Mouse (Mus musculus): ENCODE data around the gene Iqgap2. TPM values are rescaled to one million over a fixed set of nuclear protein-coding genes. Genes with fewer than 3 reads are reported as not detected.

Iqgap2 gene
- polyA plus RNA-seq, 1 experiment, result 12.5 TPM

DNA sequence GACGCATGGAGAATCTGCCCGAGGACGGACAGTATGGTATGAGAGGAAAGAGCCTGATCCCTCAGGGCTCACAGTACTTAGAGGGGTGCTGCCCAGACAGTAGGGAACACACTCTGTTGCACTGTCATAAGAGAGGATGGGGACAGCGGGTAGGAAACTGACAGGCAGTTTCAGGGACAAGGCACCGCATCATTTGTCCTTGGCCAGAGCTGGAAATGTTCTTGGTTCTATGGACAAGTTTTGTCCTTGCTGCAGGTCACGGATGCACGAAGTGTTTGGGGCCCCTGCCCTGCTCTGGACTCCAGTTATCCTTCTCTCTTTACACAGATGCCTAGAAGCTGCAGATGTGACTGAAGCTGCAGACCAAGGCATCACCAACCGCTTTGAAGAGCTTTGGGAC lies 284.7 kb downstream of the Iqgap2 start:
- TF ChIP-seq POLR2A (IDR thresholded peaks at IDR 0.05; ENCODE audit: low read depth, low read length) (no peak), CTCF (conservative IDR thresholded peaks at IDR 0.05; ENCODE audit: insufficient read depth, insufficient read length, low read depth, low read length) (no peak)
- Histone ChIP-seq H3K4me3 (ENCODE audit: insufficient read depth, low read depth, low read length) (no peak overlapping the region), H3K27me3 (replicated peaks; ENCODE audit: control insufficient read depth, insufficient read depth, low read length) (no peaks in the 10 kb centered on the region), H3K4me1 (ENCODE audit: control insufficient read depth, insufficient read depth, low read length) (no peaks in the 10 kb centered on the region), H3K27ac (ENCODE audit: insufficient read depth, low read depth, low read length) (no peak overlapping the region), H3K36me3 (ENCODE audit: control insufficient read depth, insufficient read depth, low read length) (no peaks in the 10 kb centered on the region)
- no peak for DNase-seq
- 93% methylated on average over 8 of the region's 8 CpGs for WGBS

DNA sequence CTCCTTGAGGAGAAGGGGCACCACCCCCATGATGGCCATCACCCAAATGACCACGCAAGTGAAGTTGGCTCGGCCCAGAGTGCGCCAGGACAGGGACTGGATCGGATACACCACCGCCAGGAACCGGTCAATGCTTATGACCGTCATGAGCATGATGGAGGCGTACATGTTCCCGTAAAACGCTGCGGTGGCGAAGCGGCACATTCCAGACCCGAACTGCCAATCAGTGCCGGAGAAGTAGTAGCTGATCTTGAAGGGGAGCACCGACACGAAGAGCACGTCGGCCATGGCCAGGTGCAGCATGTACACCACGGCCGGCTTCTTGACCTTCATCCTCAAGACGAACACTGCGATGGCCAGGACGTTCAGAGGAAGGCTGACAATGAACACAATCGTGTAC lies 287.4 kb downstream of the Iqgap2 start:
- no peaks in the 10 kb centered on the region for H3K27me3 ChIP-seq (replicated peaks; ENCODE audit: control insufficient read depth, insufficient read depth, low read length)
- H3K27ac ChIP-seq (ENCODE audit: insufficient read depth, low read depth, low read length), result no peak overlapping the region
- H3K4me1 ChIP-seq (ENCODE audit: control insufficient read depth, insufficient read depth, low read length), result no peaks in the 10 kb centered on the region
- DNase-seq, result no peak
- TF ChIP-seq CTCF (conservative IDR thresholded peaks at IDR 0.05; ENCODE audit: insufficient read depth, insufficient read length, low read depth, low read length) (no peak), POLR2A (IDR thresholded peaks at IDR 0.05; ENCODE audit: low read depth, low read length) (no peak)
- no peak overlapping the region for H3K4me3 ChIP-seq (ENCODE audit: insufficient read depth, low read depth, low read length)
- whole genome bisulfite sequencing, result 96% methylated on average over 25 of the region's 25 CpGs
- H3K36me3 ChIP-seq (ENCODE audit: control insufficient read depth, insufficient read depth, low read length), result no peaks in the 10 kb centered on the region

DNA sequence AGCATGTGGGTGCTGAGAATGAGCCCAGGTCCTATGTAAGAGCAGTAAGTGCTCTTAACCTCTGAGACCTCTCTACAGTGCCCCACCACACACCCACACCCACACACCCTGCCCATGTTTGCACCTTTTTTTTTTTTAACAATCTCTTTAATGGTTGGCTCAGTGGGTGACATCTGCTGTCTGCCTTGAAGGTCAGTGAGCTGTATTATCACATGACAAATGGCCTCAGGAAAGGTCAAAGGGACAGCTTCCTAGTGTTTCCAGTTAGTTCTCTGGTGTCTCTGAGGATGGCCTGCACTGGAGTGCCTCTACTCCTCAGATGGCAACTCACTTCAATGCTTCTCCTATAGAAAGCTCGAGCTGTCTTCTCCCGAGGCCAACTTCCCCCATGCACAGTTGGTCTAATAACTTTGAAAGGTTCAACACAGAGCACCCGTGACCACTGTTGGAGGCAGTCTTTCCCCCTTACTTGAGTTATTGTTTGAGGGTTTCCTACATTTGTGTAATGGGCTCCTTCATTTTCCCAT lies 291.8 kb downstream of the Iqgap2 start:
- no peaks in the 10 kb centered on the region for H3K27me3 ChIP-seq (replicated peaks; ENCODE audit: control insufficient read depth, insufficient read depth, low read length)
- TF ChIP-seq CTCF (conservative IDR thresholded peaks at IDR 0.05; ENCODE audit: insufficient read depth, insufficient read length, low read depth, low read length), result no peak
- no peak for TF ChIP-seq POLR2A (IDR thresholded peaks at IDR 0.05; ENCODE audit: low read depth, low read length)
- DNase-seq, result no peak
- 64% methylated on average over 3 of the region's 3 CpGs for WGBS
- no peak overlapping the region for H3K27ac ChIP-seq (ENCODE audit: insufficient read depth, low read depth, low read length)
- H3K36me3 ChIP-seq (ENCODE audit: control insufficient read depth, insufficient read depth, low read length), result no peaks in the 10 kb centered on the region
- H3K4me3 ChIP-seq (ENCODE audit: insufficient read depth, low read depth, low read length), result no peak overlapping the region
- H3K4me1 ChIP-seq (ENCODE audit: control insufficient read depth, insufficient read depth, low read length), result no peaks in the 10 kb centered on the region

DNA sequence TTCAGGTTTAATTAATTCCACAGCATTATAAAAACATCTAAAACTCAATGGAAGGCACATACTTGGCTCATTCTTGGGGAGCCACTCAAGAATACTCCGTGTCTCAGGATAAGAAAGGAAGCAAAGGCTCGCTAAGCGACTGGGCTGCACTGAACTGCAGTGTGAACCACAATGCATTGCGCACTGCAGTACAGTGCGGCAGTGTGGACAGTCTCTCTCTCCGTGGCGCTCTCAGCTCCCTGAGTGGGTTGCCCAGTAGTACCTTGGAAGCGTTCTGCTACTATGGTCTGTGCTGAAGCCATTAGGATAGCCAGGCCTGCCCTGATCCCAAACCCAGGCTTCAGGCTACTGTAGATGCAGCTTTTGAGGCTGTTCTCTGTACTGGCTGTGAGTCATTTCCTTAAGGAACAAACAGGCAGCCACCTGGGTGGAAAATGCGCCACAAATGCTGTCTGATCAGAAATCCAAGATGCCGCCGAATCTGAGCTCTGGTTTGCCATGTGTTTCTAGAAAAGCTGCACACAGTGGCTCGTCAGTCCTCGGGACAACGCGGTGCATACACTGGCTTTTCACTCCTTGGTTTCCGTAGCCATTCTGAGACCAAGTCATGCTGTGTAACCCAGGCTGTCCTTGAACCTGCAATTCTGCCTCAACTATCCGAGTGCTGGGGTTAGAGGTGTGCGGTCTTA lies 293.3 kb downstream of the Iqgap2 start:
- Histone ChIP-seq H3K4me3 (ENCODE audit: insufficient read depth, low read depth, low read length) (no peak overlapping the region), H3K27ac (ENCODE audit: insufficient read depth, low read depth, low read length) (no peak overlapping the region), H3K4me1 (ENCODE audit: control insufficient read depth, insufficient read depth, low read length) (no peaks in the 10 kb centered on the region), H3K27me3 (replicated peaks; ENCODE audit: control insufficient read depth, insufficient read depth, low read length) (no peaks in the 10 kb centered on the region), H3K36me3 (ENCODE audit: control insufficient read depth, insufficient read depth, low read length) (no peaks in the 10 kb centered on the region)
- WGBS, result 86% methylated on average over 18 of the region's 18 CpGs
- TF ChIP-seq POLR2A (IDR thresholded peaks at IDR 0.05; ENCODE audit: low read depth, low read length) (no peak), CTCF (conservative IDR thresholded peaks at IDR 0.05; ENCODE audit: insufficient read depth, insufficient read length, low read depth, low read length) (no peak)
- no peak for DNase-seq

DNA sequence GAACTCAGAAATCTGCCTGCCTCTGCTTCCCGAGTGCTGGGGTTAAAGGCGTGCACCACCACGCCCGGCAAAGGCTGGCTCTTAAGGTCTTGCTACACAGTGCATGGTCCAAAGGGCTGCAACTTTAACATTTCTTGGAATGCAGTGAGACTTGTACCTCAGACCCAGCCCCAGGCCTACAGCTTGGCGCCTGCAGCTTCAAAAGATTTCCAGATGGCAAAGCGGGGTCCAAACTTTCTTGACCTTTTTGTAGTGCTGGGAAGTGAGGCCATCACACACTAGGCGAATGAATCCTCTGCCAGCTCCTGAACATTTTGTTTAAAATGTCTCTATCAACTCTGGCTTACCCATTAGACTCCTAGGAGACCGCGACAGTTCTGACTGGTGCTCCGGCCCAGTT lies 294.1 kb downstream of the Iqgap2 start:
- Histone ChIP-seq H3K4me3 (ENCODE audit: insufficient read depth, low read depth, low read length) (no peak overlapping the region), H3K4me1 (ENCODE audit: control insufficient read depth, insufficient read depth, low read length) (no peaks in the 10 kb centered on the region), H3K36me3 (ENCODE audit: control insufficient read depth, insufficient read depth, low read length) (no peaks in the 10 kb centered on the region), H3K27me3 (replicated peaks; ENCODE audit: control insufficient read depth, insufficient read depth, low read length) (no peaks in the 10 kb centered on the region), H3K27ac (ENCODE audit: insufficient read depth, low read depth, low read length) (no peak overlapping the region)
- DNase-seq, result no peak
- no peak for TF ChIP-seq POLR2A (IDR thresholded peaks at IDR 0.05; ENCODE audit: low read depth, low read length)
- no peak for TF ChIP-seq CTCF (conservative IDR thresholded peaks at IDR 0.05; ENCODE audit: insufficient read depth, insufficient read length, low read depth, low read length)
- 90% methylated on average over 10 of the region's 10 CpGs for WGBS

DNA sequence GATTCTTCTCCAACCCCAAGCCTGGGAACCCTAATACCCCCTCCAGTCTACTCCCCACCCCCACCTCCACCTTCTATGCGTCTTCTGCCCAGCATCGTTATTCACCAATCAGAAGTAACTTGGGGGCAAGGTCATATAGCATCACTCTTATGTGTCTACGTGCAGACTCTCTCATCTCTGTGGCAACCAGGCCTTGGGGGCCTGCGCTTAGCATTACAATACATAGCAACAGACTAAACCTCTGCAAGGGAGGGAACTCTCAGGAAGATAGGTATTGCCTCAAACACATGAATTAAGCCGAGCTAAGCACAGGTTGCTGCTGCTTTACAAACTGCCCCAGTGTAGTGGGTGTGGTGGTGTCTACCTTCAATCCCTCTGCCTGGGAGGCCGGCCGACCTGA lies 295.0 kb downstream of the Iqgap2 start:
- no peak for DNase-seq
- H3K36me3 ChIP-seq (ENCODE audit: control insufficient read depth, insufficient read depth, low read length), result no peaks in the 10 kb centered on the region
- WGBS, result 92% methylated on average over 7 of the region's 7 CpGs
- no peaks in the 10 kb centered on the region for H3K4me1 ChIP-seq (ENCODE audit: control insufficient read depth, insufficient read depth, low read length)
- no peaks in the 10 kb centered on the region for H3K27me3 ChIP-seq (replicated peaks; ENCODE audit: control insufficient read depth, insufficient read depth, low read length)
- H3K4me3 ChIP-seq (ENCODE audit: insufficient read depth, low read depth, low read length), result no peak overlapping the region
- no peak overlapping the region for H3K27ac ChIP-seq (ENCODE audit: insufficient read depth, low read depth, low read length)
- TF ChIP-seq CTCF (conservative IDR thresholded peaks at IDR 0.05; ENCODE audit: insufficient read depth, insufficient read length, low read depth, low read length) (no peak), POLR2A (IDR thresholded peaks at IDR 0.05; ENCODE audit: low read depth, low read length) (no peak)

DNA sequence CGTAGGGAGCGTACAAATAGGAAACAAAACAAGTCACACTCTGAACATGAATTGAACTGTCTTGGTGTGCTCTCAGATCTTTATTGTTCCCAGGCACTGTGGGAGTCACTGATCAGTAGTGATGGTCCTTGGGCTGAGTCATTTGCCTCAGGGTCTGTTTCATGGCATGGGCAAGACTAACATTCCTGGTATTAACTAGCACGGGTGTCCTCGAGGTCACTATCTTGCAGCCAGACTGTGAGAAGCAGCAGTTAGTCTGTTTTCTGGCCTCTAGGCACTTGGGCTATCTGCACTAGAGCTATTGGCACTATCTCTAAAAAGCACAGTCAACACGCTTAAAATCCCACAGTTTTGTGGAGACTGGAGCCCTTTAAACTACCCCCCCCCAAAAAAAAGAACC lies 295.8 kb downstream of the Iqgap2 start:
- no peak overlapping the region for H3K27ac ChIP-seq (ENCODE audit: insufficient read depth, low read depth, low read length)
- DNase-seq, result no peak
- WGBS, result 67% methylated on average over 5 of the region's 5 CpGs
- no peaks in the 10 kb centered on the region for H3K4me1 ChIP-seq (ENCODE audit: control insufficient read depth, insufficient read depth, low read length)
- no peak for TF ChIP-seq CTCF (conservative IDR thresholded peaks at IDR 0.05; ENCODE audit: insufficient read depth, insufficient read length, low read depth, low read length)
- no peak for TF ChIP-seq POLR2A (IDR thresholded peaks at IDR 0.05; ENCODE audit: low read depth, low read length)
- H3K27me3 ChIP-seq (replicated peaks; ENCODE audit: control insufficient read depth, insufficient read depth, low read length), result no peaks in the 10 kb centered on the region
- no peak overlapping the region for H3K4me3 ChIP-seq (ENCODE audit: insufficient read depth, low read depth, low read length)
- H3K36me3 ChIP-seq (ENCODE audit: control insufficient read depth, insufficient read depth, low read length), result no peaks in the 10 kb centered on the region
